Mouse (Mus musculus): ENCODE results near the gene Eml3. TPM values are rescaled to one million over a fixed set of nuclear protein-coding genes. Genes with fewer than 3 reads are reported as not detected.
A peak's percentile ranks its signal among the peaks of the same experiment; 100 is the strongest.

The Eml3 gene
- total RNA-seq, 2 experiments from 2014 or later, result 8.6 to 8.9 TPM

GRCm38 (mm10) chr19:8981450-8982168 lies 52.3 kb downstream of the Eml3 start:
- DNase-seq, result peak; percentile 68
- intact Hi-C loops (cut with DNase I; ENCODE audit: low total_unique reads), result no loop called here

- intact Hi-C loops (cut with DNase I; ENCODE audit: low total_unique reads), result no loop called here
- peak; percentile 50 for DNase-seq
Observed at GRCm38 (mm10) chr19:8982303-8983149, 53.2 kb downstream of the Eml3 start.

GRCm38 (mm10) chr19:8983150-8983650 lies 53.8 kb downstream of the Eml3 start:
- DNase-seq, result peak; percentile 56
- intact Hi-C loops (cut with DNase I; ENCODE audit: low total_unique reads), result no loop called here

- peak; percentile 79 for DNase-seq
- intact Hi-C loops (cut with DNase I; ENCODE audit: low total_unique reads), result no loop called here
Observed at GRCm38 (mm10) chr19:8984255-8984868, 55.0 kb downstream of the Eml3 start.

GRCm38 (mm10) chr19:8985891-8986290 lies 56.5 kb downstream of the Eml3 start:
- DNase-seq, result no peak
- intact Hi-C loops (cut with DNase I; ENCODE audit: low total_unique reads), result no loop called here

- intact Hi-C loops (cut with DNase I; ENCODE audit: low total_unique reads), result no loop called here
- peak; percentile 61 for DNase-seq
Observed at GRCm38 (mm10) chr19:8987816-8988215, 58.5 kb downstream of the Eml3 start.

- intact Hi-C loops (cut with DNase I; ENCODE audit: low total_unique reads), result no loop called here
- DNase-seq, result no peak
Observed at GRCm38 (mm10) chr19:8988346-8989065, 59.2 kb downstream of the Eml3 start.

- intact Hi-C loops (cut with DNase I; ENCODE audit: low total_unique reads), result no loop called here
Observed at GRCm38 (mm10) chr19:8989066-8989566, 59.8 kb downstream of the Eml3 start, which contains the start of gene Ahnak. Gene Ahnak (plus strand): TSS chr19:8989284.

GRCm38 (mm10) chr19:8989567-8990431 lies 60.4 kb downstream of the Eml3 start:
- intact Hi-C loops (cut with DNase I; ENCODE audit: low total_unique reads), result loop anchor here (5.0 kb wide), 1 partner anchor 93 kb away; no protein-coding TSS in a partner anchor
- peak; percentile 94 for DNase-seq

More at GRCm38 (mm10) chr19:8989066-8989566, 59.8 kb downstream of the Eml3 start, which contains the start of gene Ahnak:
- peak; percentile 92 for DNase-seq

GRCm38 (mm10) chr19:8990432-8991102 lies 61.2 kb downstream of the Eml3 start:
- DNase-seq, result no peak
- intact Hi-C loops (cut with DNase I; ENCODE audit: low total_unique reads), result loop anchor here (5.0 kb wide), 1 partner anchor 92 kb away; no protein-coding TSS in a partner anchor

Small RNA genes lying within 50 kb of the gene (microRNA-seq; reads per million reads assigned to microRNA genes)
- gene Mir5136, result 0 reads per million in 2 experiments

Other genes starting within 250 kb of the Eml3 start
- 10 to 100 TPM; 24.6 to 26.8 TPM for gene Slc3a2, start 206.2 kb upstream of the Eml3 start, total RNA-seq (2021)
- 10 to 100 TPM; 21.7 to 23.4 TPM for gene Wdr74, start 193.7 kb upstream of the Eml3 start, total RNA-seq (2021)
- not detected for gene 1700092M07Rik, start 188.8 kb upstream of the Eml3 start, total RNA-seq (2021)
- 10 to 100 TPM; 24.1 to 28.0 TPM for gene Stx5a, start 188.1 kb upstream of the Eml3 start, total RNA-seq (2021)
- gene Nxf1, start 172.5 kb upstream of the Eml3 start, total RNA-seq (2021), result 10 to 100 TPM; 32.5 to 33.2 TPM
- gene Tmem223, start 158.6 kb upstream of the Eml3 start, total RNA-seq (2021), result 10 to 100 TPM; 78.5 to 81.9 TPM
- gene Tmem179b, start 155.1 kb upstream of the Eml3 start, total RNA-seq (2021), result 10 to 100 TPM in 1 of 2 experiments, 1 to 10 TPM in 1; 9.7 to 11.1 TPM
- 1 to 10 TPM; 9.0 to 9.4 TPM for gene Taf6l, start 143.1 kb upstream of the Eml3 start, total RNA-seq (2021)
- gene Polr2g, start 131.0 kb upstream of the Eml3 start, total RNA-seq (2021), result 10 to 100 TPM; 34.1 to 35.5 TPM
- 1 to 10 TPM in 1 of 2 experiments, under 1 TPM in 1; 0.62 to 1.5 TPM for gene Zbtb3, start 127.0 kb upstream of the Eml3 start, total RNA-seq (2021)
- gene Ttc9c, start 110.2 kb upstream of the Eml3 start, total RNA-seq (2021), result 10 to 100 TPM in 1 of 2 experiments, 1 to 10 TPM in 1; 9.6 to 10.7 TPM
- 10 to 100 TPM; 35.4 to 37.3 TPM for gene Hnrnpul2, start 109.5 kb upstream of the Eml3 start, total RNA-seq (2021)
- gene AC129217.1, start 99.8 kb upstream of the Eml3 start, total RNA-seq (2021), result not detected
- gene Bscl2, start 92.1 kb upstream of the Eml3 start, total RNA-seq (2021), result 10 to 100 TPM; 14.4 to 15.6 TPM
- gene Gng3, start 90.4 kb upstream of the Eml3 start, total RNA-seq (2021), result not detected
- 10 to 100 TPM in 1 of 2 experiments, 1 to 10 TPM in 1; 7.8 to 11.0 TPM for gene Lrrn4cl, start 78.8 kb upstream of the Eml3 start, total RNA-seq (2021)
- 100 to 1,000 TPM; 182 to 211 TPM for gene Ubxn1, start 58.1 kb upstream of the Eml3 start, total RNA-seq (2021)
- gene Uqcc3, start 48.6 kb upstream of the Eml3 start, total RNA-seq (2021), result 10 to 100 TPM; 55.1 to 64.7 TPM
- 1 to 10 TPM; 4.4 to 6.7 TPM for gene Lbhd1, start 45.8 kb upstream of the Eml3 start, total RNA-seq (2021)
- not detected for gene Gm49403, start 45.6 kb upstream of the Eml3 start, total RNA-seq (2021)
- 10 to 100 TPM; 20.3 to 26.3 TPM for gene 1810009A15Rik, start 40.7 kb upstream of the Eml3 start, total RNA-seq (2021)
- 1 to 10 TPM in 1 of 2 experiments, not detected in 1; 3.3 TPM for gene Gm49416, start 40.6 kb upstream of the Eml3 start, total RNA-seq (2021)
- 10 to 100 TPM in 1 of 2 experiments, 1 to 10 TPM in 1; 9.5 to 10.3 TPM for gene Ints5, start 36.5 kb upstream of the Eml3 start, total RNA-seq (2021)
- 10 to 100 TPM; 30.7 to 34.3 TPM for gene Ganab, start 31.5 kb upstream of the Eml3 start, total RNA-seq (2021)
- gene B3gat3, start 9.2 kb upstream of the Eml3 start, total RNA-seq (2021), result 10 to 100 TPM; 21.4 to 24.2 TPM
- 1 to 10 TPM; 4.9 to 6.0 TPM for gene Rom1, start 196 bp upstream of the Eml3 start, total RNA-seq (2021)
- 10 to 100 TPM; 27.4 to 27.9 TPM for gene Mta2, start 12.3 kb downstream of the Eml3 start, total RNA-seq (2021)
- 1 to 10 TPM; 8.2 to 8.4 TPM for gene Tut1, start 24.3 kb downstream of the Eml3 start, total RNA-seq (2021)
- 100 to 1,000 TPM; 500 to 587 TPM for gene Eef1g, start 37.5 kb downstream of the Eml3 start, total RNA-seq (2021)
- gene Ahnak, start 59.7 kb downstream of the Eml3 start, total RNA-seq (2021), result 100 to 1,000 TPM; 194 to 197 TPM
- not detected for gene Scgb1a1, start 158.4 kb downstream of the Eml3 start, total RNA-seq (2021)
- 10 to 100 TPM; 15.6 to 18.5 TPM for gene Asrgl1, start 206.1 kb downstream of the Eml3 start, total RNA-seq (2021)

Measured in gastrocnemius, postnatal 14 days (tissue).